Mouse (Mus musculus): ENCODE data around the gene Mtfmt. TPM values are rescaled to one million over a fixed set of nuclear protein-coding genes. Genes with fewer than 3 reads are reported as not detected.

The Mtfmt gene
- polyA plus RNA-seq (2012; rRNA removed) = 19.5 and 22.7 TPM in 2 replicates

DNA sequence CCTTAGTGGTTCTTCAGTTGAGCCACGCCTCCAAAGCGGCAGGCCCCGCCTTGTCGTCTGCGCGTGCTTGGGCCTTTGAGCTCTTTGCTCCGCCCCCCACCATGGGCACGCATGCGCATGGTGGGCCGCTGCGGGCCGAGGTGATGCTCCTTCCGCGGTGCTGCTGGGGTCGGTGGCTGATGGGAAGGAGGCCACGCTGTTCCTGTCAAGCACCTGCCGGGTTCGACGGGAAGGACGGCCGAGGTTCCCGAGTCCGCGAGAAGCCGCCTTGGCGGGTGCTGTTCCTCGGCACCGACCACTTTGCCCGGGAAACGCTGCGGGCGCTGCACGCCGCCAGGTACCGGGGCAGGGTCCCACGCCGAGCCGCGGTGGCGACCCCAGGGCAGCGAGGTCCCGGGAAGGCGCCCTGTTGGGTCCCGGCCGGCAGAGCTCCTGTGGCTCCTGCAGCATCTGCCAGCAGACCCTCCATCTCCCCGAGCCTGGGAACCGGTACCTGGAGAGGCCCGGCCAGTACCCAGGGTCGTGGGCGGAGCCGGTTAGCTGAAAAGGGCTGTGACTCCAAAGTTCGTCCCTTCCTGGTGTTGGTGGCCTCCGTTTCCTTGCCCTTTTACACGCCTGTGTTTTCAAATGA, at the start of gene Mtfmt:
Gene Mtfmt (plus strand): TSS at position 112 of the 631 bp plus-strand sequence.

DNA sequence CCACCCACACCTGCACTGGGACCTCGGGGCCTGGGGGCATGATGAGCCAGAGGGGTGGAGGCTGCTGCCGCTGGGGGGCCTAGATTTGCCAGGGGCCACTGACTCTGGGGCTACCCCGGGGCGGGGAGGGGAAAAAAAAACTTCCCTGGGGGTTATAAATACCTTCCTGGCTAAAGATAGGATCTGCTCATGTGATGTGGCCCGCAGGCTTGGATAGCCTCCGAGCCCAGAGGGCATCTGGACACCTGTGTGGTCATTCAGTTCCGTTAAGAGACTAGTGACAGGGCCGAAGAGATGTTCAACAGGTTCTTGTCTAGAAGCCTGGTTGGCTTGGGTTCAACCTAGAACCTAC, 44.0 kb upstream of the Mtfmt start, which contains the start of gene Kbtbd13:
Gene Kbtbd13 (minus strand): TSS at position 40 of the 352 bp plus-strand sequence.

DNA sequence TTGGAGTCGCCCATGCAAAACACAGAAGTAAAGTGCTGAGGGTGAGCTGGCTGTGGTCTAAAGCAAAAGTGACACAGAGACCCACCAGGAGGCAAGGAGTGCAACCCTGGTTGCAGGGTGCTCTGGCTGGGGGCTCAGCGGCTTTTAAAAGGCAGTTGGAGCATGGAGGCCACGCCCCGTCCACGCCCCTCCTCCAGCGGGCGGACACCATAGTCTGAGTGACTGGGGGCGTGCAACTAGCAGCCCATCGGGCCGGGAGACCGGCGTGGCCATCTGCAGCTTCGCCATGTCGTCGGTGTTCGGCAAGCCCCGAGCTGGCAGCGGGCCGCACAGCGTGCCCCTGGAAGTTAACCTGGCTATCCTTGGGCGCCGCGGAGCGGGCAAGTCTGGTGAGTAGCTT, 37.3 kb upstream of the Mtfmt start, which contains the start of gene Rasl12:
Gene Rasl12 (plus strand): TSS at position 228 of the 400 bp plus-strand sequence.

DNA sequence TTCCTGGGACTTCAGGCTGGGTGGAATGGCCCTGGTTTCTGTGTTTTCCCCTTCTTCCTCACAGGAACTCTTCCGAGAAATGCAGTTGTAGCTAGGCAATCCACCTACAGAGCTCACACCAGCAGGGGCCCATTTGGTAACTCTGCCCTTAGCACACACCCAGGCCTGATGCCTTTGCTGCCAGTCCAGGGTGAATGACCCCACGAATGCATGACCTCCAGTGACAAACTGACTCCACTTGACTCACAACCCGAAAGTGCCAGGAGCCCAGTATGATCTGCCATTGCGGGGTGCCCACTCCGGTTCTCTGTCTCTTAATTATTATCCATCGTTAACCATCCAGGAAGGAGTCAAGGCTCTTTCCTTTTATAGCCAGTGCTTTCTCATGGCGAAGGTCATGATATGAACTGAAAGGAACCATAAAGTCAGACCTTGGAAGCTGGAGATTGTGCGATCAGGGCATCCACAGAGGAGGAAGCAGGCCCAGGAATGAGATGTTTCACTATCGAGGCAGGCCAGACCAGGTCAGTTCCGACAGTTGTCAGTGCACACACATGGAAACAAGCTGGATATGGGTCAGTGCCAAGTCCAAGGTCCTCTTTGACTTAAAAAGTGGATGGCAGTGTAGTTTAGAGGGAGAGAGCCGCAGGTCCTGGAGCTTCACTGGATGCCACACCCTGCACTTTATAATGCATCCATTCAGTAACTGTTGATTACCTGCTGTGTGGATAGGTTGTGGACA, 12.7 kb upstream of the Mtfmt start, which contains the start of gene Slc51b:
Gene Slc51b (minus strand): TSS at position 196 of the 742 bp plus-strand sequence.

DNA sequence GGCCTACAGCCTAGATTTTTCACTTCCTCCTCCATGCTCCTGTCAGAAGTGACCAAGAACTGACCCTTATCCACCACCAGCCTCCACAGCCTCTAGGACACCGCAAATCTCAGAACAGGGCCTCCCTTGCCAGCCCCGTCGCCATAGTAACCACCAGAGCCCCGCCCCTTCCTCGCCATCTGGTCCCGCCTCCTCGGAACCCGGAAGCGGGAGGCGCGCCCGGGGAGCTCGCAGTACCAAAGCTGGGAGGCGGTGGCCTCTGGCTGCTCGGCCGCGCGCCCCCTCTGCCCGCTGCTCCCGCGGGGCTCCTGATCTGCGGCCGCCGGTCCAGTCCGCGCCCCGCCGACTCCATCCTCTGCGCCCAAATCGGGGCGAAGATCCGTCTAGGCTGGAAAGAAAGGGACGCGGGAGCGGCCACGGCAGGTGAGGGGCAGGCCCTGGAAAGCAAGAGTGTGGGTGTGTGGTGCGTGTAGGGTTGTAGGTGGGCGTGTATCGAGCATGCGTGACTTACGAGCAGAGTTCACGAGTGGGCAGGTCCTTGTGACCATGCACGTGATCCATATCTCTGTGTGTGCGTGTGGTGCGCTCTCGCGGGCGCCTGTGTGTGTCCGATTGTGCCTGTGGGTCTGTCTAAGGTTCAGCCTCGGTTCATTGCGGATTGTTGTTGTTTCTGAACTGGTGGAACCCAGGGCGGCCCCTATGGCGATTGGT, 25.3 kb downstream of the Mtfmt start, which contains the start of gene Spg21:
Gene Spg21 (plus strand): TSS at position 216 of the 711 bp plus-strand sequence.

Other genes starting within 250 kb of the Mtfmt start
- gene Parp16, start 240.4 kb upstream of the Mtfmt start, polyA plus RNA-seq (2012; rRNA removed) = 3.5 and 4.8 TPM in 2 replicates
- 0.19 and 0.27 TPM in 2 replicates for gene Cilp, start 170.6 kb upstream of the Mtfmt start, polyA plus RNA-seq (2012; rRNA removed)
- 20.4 and 24.5 TPM in 2 replicates for gene Clpx, start 141.5 kb upstream of the Mtfmt start, polyA plus RNA-seq (2012; rRNA removed)
- gene Pdcd7, start 89.7 kb upstream of the Mtfmt start, polyA plus RNA-seq (2012; rRNA removed) = 16.7 and 44.2 TPM in 2 replicates
- 0.93 and 1.6 TPM in 2 replicates for gene Ubap1l, start 74.7 kb upstream of the Mtfmt start, polyA plus RNA-seq (2012; rRNA removed)
- 0.16 and 0.80 TPM in 2 replicates for gene Kbtbd13, start 44.1 kb upstream of the Mtfmt start, polyA plus RNA-seq (2012; rRNA removed)
- gene Rasl12, start 37.3 kb upstream of the Mtfmt start, polyA plus RNA-seq (2012; rRNA removed) = 4.2 and 7.0 TPM in 2 replicates
- not detected in 2 replicates for gene Slc51b, start 12.8 kb upstream of the Mtfmt start, polyA plus RNA-seq (2012; rRNA removed)
- gene Spg21, start 25.2 kb downstream of the Mtfmt start, polyA plus RNA-seq (2012; rRNA removed) = 30.1 and 51.0 TPM in 2 replicates
- gene Ankdd1a, start 84.4 kb downstream of the Mtfmt start, polyA plus RNA-seq (2012; rRNA removed) = 0.29 and 0.35 TPM in 2 replicates
- 8.0 and 9.3 TPM in 2 replicates for gene Plekho2, start 144.3 kb downstream of the Mtfmt start, polyA plus RNA-seq (2012; rRNA removed)
- gene Pif1, start 151.4 kb downstream of the Mtfmt start, polyA plus RNA-seq (2012; rRNA removed) = 22.5 and 33.7 TPM in 2 replicates
- 13.3 and 23.0 TPM in 2 replicates for gene Rbpms2, start 193.9 kb downstream of the Mtfmt start, polyA plus RNA-seq (2012; rRNA removed)
- 124 and 152 TPM in 2 replicates for gene Oaz2, start 232.2 kb downstream of the Mtfmt start, polyA plus RNA-seq (2012; rRNA removed)